Mouse (Mus musculus) layer of hippocampus, postnatal 25 days (tissue): ENCODE data around the gene Pla2g4e. TPM values are rescaled to one million over a fixed set of nuclear protein-coding genes. Genes with fewer than 3 reads are reported as not detected.

ENCODE experiments used
- DNase-seq, 2 experiments: peaks; one replicate each; pipeline ENCODE4 v3.0.0; 2022; ENCODE audit warnings: mixed read lengths in 2 of 2, low spot score in 1 of 2; ENCODE audit errors: extremely low spot score in 1 of 2
- total RNA-seq, 2 experiments: library from RNA; stranded (reverse); gene quantifications; 2 replicates each; pipeline ENCODE4 v1.2.3; 2021

Pla2g4e gene
- 10 to 100 TPM in 1 of 2 experiments, 1 to 10 TPM in 1; 9.7 to 12.9 TPM for total RNA-seq

DNA sequence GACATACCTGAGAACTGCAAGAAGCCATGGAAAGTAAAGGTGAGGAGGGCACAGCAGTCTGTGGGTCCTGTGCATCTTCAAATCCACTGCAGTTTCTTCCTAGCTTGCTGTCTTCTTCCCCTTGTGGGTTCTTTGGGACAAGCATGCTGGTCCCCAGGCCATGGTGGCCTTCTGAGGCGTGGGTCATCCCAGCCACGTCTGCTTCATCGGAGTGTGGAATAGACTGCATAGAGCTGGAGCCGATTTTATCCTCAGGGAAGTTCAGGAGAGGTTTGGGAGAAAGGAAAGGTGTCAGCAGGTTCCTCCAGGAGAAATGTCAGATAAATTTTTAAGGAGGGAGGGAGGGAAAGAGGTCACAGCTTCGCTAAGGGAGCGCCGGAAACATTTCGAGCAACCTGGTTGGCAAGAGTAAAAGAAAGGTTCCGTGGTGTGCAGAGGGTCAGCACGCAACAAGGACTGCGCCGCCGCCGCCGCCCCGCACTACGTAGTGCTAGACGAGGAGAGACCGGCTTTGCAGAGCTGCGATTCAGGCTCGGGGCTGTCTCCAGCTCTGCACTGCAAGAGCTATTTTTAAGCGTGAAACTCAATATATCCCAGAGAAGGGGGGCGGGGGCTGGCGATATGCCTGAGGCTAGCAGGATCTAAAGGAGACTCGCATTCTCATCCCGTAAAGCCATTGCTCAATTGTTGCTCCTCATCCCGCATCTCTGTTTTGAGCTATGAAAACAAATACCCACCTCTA, at the start of gene Pla2g4e:
TSS of gene Pla2g4e (minus strand) at position 657 of the 742 bp plus-strand sequence.
- peak in 1 of 2 experiments; percentile 43 for DNase-seq

DNA sequence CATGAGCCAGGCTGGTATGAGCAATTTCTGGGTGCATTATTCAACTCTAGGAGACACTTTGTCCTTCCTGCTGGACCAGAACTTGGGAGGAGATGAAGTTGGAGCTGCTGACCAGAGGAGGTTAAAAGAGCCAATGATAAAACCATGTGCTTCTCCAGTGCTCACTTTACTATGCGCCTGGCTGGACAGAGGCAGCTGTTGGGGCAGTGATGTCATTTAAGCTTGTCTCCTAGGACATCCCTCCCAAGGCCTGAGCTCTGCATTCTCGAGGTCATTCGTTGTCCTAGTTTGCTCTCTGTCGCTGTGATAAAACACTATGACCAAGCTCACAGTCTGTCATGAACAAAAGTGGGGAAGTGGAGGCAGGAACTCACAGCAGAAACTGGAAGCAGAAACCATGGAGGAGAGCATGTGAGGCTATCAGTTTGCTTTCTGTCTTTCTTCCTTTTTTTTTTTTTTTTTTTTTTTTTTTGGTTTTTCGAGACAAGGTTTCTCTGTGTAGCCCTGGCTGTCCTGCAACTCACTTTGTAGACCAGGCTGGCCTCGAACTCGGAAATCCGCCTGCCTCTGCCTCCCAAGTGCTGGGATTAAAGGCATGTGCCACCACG, 46.4 kb upstream of the Pla2g4e start:
- no peak for DNase-seq

DNA sequence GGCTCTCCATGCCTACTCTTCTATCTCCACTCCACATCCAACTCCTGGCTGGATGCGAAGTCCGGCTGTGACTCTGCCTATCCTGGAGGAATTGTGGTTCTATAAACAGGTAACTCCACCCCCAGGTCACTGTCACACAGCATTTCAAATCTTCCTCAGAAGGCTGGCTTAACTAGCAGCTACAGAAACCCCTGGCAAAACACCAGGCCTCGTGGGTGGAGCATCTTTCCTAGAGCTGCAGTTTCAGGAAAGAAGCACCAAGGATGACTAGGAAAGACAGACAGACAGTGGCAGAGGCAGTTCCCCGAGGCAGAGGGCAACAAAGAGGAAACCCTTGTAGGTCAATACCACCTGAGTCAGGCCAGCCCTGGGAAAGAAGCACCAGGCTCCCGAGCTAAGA, 43.9 kb upstream of the Pla2g4e start, which contains the start of gene Pla2g4d:
TSS of gene Pla2g4d (minus strand) at position 203 of the 400 bp plus-strand sequence.
- DNase-seq: no peak

DNA sequence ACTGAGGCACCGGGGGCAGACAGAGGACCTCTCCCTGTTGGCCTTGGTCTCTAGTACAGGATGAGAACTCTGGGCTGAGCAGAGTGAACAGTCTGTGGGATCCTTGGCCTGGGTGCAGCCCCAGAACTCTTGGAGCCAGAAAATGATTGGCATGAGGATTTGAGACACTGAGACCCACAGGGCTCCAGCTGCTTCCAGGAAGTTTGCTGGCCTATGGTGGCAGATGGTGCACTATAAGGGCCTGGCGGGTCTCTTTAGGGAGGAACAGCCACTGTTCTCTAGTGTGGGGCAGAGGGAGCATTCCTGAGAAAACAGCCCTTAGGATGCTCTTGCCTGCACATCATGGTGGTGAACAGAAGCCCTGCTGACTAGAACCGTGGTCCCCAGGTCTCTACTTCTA, 43.3 kb upstream of the Pla2g4e start:
- DNase-seq: no peak

DNA sequence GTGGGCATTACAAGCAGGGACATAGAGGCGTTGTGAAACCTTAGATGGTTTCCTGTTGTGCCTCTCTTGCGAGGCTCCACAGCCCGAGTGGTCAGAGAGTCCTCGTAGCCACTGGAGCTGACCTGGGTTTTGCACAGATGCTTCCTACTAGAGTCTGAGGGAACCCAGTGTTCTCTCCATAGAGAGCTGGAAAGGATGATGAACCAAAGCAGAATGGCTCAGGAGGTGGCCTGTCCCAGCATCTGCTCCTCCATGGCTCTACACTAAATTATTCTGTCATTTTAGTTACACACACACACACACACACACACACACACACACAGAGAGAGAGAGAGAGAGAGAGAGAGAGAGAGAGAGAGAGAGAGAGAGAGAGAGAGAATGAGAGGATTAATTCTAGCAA, 40.5 kb upstream of the Pla2g4e start:
- no peak for DNase-seq

DNA sequence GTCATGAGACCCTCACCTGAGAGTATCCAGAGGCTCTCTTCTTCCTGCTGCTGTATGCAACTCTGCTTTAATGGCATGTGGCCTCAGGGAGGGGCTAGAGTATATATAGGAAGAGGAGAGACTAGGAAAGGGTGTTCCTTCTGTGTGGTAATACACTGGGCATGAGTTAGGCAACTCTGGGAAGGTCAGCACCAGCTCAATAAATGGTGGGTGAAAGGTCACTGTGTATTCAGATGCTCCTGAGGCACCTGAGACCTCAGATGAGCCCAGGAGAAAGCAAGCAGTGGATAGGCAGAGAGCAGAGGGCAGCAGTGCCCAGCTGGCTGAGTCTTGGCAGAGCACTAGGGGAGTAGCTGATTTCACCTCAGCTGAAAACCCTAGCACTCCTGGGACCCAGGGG, 39.6 kb upstream of the Pla2g4e start:
- DNase-seq: no peak

DNA sequence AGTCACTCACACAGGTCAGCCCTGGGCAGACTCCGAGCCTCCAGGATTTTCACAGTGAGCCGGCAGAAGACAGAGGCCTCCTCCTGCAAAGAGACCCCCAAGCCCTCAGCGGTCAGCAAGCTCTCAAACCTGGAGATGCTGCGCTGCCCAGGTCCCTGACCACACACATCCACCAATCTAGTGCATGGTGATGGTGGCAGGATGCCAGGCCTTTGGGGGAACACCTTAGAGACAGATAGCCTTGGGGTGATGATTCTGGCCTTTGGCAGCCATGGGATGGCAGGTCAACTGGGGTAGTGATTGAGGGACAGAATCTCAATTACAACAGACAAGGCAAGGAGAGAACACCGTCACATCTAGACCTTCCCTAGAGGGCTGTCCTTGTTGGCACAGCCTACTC, 39.0 kb upstream of the Pla2g4e start:
- no peak for DNase-seq

DNA sequence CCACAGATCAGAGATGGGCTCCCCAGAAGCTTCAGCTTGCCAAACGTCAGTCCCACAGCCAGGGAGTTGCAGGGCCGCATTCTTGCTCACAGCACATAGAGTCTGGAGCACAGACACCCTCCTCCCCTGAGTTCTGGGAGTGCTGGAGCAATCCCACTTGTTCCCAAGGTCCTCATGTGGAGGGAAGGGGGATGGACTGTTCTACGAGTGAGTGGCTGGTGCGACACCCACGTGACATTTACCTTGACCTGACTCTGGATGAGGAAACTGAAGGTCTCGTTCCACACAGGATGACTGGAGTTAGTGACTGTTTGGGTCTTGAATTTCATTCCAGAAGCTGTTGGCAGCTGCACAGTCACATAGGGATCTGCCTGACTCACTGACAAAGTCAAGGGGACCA, 38.4 kb upstream of the Pla2g4e start:
- no peak for DNase-seq

DNA sequence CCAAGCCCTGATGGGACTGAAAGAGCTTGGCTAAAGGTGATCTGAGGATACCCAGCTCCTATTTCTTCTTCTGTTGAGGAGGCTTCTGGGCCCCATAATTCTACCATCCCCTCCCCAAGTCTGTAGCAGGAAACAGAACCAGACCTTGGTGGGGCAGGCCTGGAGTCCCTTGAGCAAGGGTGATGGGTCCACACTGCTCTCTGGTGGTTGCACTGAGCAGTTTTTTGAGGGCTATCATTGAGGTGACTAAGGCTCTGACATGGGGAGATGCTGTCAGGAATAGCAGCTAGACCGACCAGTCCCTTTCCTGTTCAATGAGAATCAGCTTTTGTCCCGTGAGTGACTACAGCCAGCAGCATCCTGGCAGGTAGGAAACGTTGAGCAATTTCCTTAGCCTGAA, 36.1 kb upstream of the Pla2g4e start:
- DNase-seq: no peak

DNA sequence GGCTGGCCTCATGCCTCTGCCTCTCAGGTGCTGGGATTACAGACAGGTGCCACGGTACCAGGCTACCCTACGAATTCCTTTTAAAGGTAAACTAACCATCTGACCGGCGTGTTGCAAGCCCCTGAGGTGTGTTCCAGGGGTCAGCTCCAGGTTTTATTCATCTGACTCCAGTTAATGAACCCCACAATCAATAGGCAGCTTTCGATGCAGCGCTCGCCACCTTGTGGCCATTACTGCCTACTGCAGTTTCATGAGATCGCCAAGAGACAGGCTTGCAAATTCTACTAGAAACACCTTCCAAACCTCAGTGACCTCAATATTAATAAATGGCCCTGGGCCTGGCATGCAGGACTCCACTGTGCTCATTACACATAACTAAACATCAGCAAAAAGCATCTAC, 34.8 kb upstream of the Pla2g4e start:
- peak; percentile 49 to 69 for DNase-seq

DNA sequence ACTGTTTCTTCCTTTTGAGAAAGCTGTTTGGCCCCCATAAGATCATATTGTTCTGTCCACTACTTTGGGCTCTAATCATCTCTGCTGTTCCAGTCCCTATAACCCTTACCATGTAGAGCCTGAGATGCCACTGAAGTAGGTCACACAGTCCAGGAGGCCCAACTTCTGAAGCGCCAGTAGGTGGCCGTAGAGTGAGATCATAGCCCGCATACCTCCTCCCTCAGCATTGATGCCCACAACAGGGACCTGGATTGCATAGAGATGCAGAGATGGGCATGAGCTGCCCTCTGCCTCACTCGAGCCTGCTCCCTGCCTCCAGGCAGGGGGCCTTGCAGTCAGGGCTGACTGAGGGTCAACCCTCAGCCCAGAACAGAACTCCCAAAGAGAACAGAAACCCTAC, 31.8 kb upstream of the Pla2g4e start:
- no peak for DNase-seq

DNA sequence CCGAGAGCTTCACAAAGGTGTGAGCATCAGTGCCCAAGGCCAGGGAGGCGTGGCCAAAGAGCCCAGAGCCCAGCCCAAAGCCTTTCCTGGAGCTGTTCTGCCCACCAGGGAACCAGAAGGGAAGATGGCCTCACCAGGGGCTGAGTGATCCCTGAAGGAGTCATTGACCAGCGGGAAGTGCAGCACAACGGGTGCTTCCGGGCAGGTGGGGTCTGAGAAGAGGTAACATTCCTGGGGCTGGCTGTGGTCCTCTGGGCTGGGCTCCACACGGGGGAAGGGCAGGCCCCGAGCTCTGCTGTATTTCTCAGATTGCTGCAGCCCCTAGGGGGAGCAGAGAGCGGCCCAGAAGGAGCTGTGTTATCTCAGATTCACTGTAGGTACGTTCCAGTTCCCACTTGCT, 23.5 kb upstream of the Pla2g4e start:
- no peak for DNase-seq

DNA sequence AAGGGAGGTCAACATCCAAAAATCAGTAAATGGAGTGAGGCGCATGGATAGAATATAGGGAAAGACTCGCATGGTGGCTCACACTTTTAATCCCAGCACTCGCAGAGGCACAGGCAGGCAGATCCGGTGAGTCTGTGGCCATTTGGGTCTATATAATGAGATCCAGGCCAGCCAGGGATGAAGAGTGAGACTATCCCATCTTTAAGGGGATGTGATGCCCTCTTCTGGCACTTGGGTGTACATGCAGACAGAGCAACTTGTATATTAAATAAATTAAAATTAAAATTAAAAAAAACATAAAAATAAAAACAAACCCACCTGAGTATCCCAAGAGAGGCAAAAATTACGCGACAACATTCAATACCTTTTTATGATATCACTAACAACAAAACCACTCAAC, 20.4 kb upstream of the Pla2g4e start:
- no peak for DNase-seq

DNA sequence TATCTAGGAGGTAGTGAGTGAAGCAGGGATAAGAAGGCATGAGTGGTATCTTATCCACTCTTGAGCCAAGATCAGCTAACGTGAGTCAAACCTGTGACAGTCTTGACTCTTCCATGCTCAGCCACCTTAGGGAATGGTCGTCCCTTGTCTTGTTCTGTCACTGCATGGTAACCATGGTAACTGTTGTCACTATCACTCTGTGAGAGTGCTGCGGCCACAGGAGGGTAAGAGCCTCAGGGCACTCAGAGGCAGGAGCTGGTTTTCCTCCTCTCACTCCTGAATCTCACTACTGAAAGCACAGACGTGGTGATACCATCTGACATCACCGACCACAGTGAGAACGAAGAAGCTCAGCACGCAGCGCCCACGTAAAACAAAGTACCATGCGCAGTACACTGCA, 19.7 kb upstream of the Pla2g4e start:
- DNase-seq: no peak

DNA sequence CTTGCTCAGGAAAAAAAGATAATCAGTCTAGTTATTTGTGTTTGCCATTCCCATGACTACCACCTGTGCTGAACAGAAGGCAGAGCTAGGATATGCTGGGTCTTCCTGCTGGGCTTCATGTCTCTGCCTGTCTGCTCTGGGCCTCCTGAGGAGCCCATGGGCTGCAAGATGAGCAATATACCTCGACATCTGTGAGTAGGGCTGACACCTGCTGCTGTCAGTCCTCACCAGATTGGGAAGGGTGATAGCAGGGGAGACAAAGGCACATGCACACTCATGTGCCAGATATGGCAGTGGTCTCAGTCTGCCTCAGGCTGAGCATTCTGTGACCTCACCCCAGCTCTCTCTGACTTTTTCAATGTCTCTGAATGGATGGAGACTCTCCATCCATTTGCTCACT, 17.7 kb upstream of the Pla2g4e start:
- no peak for DNase-seq

DNA sequence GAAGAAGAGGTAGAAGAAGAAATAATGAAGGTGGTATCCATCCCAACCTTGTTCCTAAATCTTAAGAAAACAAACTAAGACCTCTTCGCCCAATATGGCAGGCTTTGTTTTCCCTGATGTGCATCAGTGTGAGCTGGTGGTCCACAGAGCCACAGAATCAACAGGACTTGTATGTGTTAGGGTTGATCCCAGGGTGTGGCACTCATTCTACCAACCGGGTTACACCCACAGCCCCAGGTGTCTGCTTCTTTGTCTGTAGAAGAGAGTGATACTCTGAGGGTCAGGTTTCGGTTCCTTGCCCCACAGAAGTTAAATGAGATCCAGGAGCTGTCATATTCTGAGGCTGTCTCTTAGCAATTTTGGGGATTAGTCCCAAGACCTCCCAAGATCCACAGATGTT, 16.2 kb upstream of the Pla2g4e start:
- no peak for DNase-seq

DNA sequence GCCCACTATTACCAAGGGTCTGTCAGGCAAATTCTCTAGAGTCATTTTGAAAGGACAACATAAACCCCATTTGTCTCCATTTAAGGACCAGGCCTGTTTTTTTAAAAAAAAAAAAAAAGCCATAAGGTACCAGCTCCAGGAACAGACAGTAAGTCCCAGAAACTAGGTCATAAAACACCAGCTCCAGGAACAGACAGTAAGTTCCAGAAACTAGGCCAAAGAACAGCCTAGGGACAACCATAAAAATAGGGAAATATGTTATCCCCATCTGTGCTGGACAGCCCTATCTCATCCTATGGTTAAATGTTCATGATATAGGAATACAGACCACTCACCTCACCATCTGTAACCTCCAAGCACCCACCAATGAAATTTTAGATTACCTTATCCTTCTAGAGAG, 11.1 kb upstream of the Pla2g4e start:
- DNase-seq: no peak

DNA sequence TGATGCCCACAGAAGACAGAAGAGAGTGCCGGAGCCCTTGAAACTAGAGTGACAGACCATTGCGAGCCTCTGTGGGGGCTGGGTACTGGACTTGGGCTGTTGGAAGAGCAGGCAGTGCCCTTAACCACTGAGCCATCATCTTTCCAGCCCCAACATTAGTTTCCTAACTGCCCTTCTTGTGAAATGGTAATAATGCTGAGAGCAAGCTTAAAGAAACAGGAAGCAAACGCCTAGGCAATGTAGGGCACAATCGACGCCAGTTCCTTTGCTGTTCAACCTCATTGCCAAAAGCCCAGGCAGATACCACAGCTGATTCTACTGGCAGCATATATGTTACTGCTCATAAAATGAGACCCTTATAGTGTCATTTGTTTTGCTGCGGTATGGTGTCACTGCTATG, 7.5 kb upstream of the Pla2g4e start:
- DNase-seq: no peak

DNA sequence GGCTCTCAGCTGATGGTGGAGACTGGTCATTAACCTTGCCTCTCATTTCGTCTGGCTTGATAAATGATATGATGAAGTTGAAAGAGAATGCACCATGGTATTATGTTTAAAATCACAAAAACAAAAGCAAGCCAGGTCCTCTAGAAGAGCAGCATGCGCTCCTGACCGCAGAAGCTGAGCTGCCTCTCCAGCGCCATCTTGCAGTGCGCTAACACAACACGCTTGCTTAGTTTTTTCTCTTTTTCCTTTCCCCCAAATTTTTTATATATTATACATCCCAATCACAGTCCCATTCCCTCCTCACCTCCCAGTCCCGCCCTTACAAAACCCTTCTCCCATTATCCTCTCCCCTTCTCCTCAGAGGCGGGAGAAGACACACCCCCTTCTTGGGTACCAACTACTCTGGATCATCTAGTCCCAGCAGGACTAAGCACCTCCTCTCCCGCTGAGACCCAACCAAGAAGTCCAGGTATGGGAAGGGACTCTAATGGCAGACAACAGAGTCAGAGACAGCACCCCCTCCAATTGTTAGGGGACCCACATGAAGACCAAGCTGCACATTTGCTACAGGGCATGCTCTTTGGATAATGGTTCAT, 384 bp upstream of the Pla2g4e start:
- DNase-seq: no peak

DNA sequence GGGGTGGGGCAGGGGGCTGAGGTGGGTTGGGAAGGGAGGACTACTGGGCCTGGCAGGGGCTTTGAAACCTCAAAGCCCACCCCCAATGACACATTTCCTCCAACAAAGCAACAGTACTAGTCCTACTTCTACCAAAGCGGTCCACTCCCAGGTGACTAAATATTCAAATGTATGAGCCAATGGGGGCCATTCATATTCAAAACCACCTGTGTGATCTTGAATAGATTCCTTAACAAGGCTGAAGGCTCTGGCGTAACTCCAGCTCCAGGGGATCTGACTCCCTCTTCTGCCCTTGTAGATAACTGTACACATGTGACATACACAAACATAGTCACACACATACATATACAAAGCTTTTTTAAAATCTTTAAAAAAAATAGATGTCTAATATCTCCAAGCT, 1.1 kb downstream of the Pla2g4e start:
- no peak for DNase-seq

DNA sequence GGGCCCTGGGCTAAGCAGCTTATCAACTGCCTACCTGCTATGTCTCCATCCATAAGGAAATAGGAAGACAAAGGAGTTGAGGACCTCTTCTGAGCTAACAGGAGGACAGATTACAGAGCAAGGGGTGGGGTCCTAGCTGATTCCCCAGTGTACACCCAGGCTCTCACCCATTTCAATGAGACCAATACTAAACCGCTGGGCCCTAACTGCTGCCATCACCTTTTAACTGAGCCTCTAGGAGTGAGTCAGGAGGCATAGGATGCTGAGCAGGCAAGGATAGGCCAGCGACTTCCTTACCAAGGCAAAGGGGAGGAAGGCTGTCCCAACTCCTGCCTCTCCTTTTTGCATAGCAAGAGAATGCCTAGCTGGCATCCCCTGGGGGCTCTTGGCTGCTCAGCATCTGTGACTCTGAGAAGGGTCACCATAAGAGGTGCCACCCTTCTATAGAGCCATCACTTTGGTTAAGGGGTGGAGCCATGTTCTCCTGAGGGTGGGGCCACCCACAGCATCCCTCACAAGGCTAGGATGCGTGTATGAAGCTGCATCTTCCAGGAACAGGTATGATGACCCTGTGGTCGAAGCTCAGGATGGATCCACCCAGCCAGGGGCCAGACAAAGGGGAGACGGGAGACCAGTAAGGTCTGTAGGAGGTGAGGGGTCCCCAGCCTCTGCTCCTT, 2.2 kb downstream of the Pla2g4e start:
- no peak for DNase-seq
